Mouse (Mus musculus) frontal cortex, postnatal 10 days (tissue): ENCODE results near the gene Mylk.

Experiments
- DNase-seq, 2 experiments: peaks; one replicate each; pipeline ENCODE4 v3.0.0; 2022; ENCODE audit warnings: low spot score in 2 of 2, mixed read lengths in 1 of 2

The Mylk gene

DNA sequence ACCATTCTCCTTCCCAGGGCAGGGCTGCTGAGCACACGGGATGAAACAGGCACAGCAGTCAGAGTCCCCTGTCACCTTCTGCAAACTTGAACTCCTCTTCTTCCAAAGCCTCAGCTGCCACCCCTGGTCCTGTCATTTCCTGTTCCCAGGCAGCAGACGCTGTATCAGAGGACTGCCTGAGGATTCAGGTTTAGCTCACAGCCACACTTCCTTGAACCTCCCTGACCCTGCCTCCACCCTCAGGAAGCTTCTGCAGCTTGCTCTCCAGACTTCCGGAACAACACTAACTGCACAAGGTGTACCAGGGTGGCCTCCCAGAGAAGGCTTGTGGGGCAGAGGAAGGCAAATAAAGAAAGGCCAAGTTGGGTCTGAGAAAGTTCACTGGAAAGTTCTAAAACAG, 102.6 kb downstream of the Mylk start:
- DNase-seq: no peak

DNA sequence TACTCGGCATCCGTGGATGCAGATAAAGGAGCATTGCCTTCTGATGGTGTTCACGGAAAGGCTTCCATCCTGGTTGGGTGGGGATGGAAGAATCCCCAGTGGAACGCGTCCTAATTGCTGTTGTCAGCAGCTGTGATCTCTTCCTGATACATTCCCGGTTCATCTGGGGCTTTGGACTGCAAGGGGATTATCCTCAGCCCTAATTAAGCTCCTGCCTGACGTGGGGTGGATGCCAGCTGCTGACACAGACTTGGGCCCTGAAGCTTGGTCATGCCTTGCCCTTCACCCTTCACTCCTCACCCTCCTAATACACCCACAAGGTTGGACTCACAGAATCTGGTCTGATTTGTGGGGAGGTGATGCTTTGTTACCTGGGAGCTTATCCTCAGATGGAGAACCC, 109.1 kb downstream of the Mylk start:
- DNase-seq: no peak

DNA sequence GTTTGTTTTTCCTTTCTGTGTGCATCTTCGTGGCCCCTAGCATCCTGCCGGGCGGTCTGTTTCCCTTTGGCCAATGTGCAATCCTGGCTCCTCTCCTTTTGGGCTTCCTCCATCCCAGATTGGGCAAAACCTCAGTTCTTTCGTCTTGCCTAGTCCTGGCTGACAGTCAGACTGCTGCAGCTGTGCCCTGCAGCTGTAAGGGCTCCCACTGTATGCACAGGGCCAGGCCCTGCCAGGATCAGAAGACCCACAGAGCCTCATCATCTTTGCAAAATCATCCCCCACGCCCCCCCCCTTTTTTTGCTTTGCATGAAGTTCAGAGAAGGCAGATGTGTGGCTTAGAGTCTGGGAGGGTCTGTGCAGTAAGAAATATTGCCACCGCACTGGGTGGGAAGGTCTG, 110.1 kb downstream of the Mylk start:
- DNase-seq: no peak

DNA sequence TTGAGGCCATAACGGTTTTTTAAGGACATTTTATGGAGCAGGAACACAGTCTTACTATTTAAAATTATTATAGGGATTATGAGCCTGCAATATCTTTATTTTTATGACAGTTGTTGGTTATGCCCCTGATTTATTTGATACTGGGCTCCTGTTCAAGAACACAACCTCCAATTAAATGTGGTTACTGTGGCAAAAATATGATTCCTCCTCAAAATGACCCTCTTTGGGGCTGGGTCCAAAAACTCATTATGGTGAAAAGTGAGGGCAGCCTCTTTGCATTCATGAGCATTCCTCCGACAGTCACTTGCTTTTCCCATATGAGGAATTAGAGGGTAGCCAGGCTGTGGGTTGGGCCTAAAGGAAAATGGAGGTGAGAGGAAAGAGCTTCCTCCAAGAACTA, 110.7 kb downstream of the Mylk start:
- DNase-seq: no peak

DNA sequence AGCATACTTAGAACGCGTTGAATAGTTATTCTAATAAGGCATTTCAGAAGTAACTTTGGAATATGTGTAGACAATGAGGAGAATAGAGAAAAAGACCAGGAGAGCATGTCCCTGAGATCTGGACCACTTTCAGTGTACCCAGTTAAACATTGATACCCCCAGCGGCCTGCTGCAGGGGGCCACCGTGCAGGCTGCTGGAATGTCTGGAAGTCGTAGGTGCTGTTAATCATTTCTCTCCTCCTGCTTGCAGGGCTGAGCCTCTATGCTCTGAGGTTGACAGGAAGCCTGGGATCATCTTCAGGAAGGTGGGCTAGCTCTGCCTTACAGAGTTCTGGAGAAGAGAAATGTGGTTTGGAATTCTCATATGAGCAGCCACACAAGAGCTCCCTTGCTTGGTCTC, 112.6 kb downstream of the Mylk start:
- DNase-seq: no peak

DNA sequence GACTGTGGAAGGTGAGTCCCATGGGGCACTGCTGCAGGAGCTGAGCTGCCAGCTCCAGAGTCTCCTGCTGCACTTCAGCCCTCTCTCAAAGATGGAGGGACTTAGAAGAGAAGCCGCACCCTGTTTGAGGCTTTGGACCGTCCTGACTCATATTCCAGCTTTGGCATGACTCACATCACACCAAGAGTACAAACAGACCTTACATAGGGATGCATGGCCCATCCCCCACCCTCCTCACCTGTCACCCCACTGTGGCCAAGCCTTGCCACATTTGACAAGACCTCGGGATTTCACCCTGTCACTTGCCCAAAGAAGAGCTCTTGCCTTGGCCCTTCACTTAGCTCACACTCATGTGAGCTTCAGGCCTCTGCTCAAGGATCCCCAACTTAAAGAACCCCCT, 115.8 kb downstream of the Mylk start:
- DNase-seq: no peak

DNA sequence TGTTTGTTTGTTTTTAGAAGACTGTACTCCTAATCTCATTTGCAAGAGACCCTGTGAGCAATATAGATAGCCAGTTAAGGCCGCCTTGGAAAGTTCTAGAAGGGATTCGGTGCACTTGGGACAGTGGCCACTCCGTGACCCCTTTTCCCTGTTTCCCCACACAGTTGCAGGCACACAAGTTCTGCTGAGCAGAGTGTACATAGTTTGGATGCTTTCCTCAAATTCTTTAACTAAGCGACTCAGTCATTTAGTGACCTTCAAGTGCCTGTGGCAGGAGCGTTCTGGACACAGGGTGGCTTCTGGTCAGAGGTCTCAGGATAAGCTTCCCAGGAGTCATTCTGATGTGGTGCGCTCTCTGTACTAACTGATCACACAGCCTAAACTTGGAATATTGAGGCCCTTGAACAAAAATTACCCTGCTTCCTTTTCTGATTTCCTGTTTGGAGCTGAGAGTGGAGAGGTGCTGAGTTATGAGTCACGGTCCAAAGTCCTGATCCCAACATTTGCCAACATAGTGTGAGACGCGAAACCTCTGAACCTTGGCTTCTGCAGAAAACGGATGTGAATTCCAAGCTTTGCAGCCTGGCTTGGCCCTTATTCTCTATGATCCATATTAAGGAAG, 116.8 kb downstream of the Mylk start:
- no peak for DNase-seq

DNA sequence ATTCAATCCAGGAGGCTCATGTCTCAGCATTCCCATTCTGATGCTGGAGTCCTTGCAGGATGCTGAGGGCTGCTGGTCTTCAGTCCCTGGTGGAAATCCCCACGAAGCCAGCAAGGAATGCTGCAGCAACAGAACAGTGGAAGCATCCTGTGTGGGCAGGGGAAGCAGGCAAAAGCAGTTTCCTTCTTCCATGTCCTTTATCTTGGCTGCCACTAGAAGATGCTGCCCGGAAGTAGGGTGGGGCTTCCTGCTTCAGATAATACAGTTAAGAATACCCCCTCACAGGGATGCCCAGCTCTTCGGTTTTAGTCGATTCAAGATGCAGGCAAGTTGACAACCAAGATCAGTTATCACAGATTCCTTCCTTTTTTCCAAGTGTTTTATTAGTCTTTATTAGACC, 120.4 kb downstream of the Mylk start:
- DNase-seq: no peak

DNA sequence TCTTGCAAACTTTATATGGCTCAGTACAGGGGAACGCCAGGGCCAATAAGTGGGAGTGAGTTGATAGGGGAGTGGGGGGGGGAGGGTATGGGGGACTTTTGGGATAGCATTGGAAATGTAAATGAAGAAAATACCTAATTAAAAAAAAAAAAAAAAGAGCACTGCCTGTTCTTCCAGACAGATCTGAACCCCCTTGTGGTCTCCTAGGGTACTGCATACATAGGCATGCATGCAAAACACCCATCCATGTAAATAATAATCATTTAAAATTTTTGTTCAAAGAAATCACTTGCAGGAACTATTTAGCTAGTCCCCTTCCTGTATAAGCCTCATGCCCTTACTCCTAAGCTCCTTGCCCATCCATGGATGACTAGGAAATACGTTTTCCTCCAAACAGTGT, 122.2 kb downstream of the Mylk start:
- DNase-seq: no peak

DNA sequence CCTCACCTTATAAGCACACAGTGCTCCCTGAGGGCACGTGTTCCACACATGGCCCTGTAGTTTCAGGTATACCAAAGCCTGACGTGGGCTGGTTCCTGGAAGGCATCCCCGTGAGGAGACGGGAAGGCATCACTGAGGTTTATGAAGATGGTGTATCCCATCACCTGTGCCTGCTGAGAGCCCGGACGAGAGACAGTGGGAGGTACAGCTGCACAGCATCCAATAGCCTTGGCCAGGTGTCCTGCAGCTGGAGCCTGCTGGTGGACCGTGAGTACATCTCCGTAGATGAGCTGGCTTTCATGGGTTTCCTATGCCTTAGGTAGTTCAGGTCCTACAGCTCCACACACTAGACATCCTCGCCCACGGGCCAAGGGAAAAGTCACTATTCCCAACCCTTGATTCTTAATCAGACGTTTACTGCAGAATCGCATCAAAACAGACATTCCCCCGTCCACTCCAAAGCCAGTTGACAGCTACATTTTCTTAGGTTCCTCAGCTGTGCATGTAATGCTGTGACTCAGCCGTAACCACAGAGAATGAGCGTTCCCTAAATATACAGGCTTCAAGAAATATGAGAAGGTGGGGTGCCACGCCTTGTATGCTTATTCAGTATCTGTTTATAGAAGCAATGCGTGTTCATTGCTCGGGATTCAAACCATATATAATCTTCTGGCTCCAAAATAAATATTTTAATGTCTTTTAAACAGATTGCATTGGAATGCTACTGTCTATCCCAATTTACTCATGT, 135.2 kb downstream of the Mylk start:
- no peak for DNase-seq

DNA sequence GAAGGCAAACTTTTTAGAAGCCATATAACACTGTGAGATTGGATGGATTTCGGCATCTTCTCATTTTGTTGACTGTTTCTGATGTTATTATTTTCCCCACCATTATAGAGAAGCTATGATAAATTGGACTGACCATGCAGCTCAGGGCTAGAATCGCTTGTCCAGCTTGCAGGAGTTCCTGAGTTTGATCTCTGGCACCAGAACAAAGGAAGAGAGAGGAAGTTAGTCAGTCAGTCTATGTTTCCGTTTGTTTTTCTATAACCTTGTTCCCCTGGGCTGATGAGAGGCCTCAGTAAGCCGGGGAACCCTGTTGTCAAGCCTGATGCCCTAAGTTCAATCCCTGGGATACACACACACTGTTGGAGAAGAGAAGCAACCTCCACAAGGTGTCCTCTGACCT, 135.8 kb downstream of the Mylk start:
- DNase-seq: no peak

DNA sequence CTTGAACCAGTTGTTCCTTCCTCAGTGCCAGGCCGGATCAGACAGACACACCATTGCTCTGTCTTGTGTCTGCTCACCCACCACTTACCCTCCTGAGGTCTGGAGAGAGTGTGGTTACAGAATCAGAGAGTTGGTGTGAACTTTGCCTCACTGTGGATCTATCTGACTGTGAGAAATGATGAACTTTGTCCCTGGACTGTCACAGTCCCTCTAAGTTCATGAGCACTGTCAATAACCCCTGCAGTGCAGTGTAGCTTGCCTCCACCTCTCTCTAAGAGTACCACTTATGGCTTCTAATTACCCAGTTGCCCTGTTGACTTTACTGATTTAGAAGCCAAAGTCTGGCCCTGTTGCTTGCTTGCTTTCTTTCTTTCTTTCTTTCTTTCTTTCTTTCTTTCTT, 142.0 kb downstream of the Mylk start:
- no peak for DNase-seq

DNA sequence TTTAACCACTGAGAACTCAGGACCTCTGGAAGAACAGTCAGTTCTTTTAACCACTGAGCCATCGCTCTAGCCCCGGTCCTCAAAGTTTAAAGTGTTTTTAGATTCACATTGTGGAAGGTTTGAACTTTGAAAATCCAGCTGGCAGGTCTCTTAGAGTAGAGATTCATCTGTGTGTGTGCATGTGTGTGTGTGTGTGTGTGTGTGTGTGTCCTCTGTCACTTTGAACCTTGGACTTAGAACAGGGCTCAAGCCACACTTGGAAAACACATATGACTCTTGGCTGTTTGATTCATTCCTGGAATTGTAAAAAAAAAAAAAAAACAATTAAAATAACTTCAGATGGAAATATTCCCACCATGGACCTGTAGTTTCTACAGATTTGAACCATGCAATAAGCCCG, 149.0 kb downstream of the Mylk start:
- no peak for DNase-seq

DNA sequence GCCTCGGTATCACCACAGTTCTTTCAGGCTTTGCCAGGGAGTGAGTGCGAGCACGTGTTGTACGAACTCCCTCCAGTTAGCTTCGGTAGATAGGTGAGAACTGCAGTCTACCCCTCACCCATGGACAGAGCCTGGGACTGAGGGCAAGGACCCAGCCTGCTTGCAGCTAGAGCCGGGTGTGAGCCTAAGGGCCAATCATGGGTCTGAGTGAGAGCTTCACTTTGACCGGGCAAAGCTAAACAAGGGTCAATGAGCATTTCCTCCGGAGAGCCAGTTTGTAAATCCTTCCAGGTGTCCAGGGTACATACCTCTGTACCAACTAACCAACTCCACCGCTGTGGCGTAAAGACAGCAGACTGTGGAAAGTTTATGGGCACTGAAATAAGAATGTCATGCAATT, 150.9 kb downstream of the Mylk start:
- no peak for DNase-seq

DNA sequence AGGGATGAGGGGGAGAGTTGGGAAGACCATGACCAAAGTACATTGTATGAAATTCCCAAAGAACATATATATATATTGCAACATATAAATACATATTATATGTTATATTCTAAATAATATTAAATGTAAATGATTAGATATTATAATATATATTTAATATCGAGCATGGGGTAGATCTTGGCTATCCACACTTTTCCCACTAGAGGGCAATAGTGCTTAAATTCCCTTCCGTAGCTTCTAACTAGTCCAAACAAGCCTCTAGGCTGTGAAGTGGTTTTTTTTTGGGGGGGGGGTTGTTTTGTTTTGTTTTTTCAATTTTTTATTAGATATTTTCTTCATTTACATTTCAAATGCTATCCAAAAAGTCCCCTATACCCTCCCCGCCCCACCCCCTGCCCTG, 152.0 kb downstream of the Mylk start:
- DNase-seq: no peak

DNA sequence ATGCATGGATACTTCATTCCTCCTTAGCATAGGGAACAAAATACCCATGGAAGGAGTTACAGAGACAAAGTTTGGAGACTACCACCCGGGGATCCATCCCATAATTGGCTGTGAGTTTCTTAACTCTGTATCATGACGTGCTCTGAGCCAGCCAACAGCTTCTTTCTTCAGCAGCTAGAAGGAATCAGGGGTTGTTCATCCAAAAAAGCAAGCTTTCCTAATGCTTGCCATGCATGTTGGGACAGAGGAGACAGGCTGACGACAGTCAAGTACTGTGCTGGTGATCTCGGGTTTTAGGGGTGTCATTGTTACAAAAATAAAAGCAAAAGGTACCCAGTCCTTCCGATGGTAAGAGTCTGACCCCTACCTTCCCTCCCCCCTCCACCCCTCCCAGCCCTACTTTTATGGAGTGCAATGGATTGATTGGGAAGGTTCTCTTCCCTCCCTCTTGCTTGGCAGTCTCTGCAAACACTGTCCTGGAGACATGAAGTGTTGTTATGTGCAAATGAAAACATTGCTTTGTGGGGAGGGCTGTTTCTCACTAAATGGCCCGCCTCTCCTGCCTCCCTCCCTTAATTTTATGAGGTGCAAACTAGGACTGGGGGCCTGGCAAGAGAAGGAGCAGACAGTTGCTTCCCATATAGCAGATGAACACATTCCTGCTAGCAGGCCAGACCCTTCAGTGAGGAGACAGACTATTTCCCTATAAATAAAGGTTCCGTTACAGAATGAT, 153.2 kb downstream of the Mylk start:
- DNase-seq: no peak

DNA sequence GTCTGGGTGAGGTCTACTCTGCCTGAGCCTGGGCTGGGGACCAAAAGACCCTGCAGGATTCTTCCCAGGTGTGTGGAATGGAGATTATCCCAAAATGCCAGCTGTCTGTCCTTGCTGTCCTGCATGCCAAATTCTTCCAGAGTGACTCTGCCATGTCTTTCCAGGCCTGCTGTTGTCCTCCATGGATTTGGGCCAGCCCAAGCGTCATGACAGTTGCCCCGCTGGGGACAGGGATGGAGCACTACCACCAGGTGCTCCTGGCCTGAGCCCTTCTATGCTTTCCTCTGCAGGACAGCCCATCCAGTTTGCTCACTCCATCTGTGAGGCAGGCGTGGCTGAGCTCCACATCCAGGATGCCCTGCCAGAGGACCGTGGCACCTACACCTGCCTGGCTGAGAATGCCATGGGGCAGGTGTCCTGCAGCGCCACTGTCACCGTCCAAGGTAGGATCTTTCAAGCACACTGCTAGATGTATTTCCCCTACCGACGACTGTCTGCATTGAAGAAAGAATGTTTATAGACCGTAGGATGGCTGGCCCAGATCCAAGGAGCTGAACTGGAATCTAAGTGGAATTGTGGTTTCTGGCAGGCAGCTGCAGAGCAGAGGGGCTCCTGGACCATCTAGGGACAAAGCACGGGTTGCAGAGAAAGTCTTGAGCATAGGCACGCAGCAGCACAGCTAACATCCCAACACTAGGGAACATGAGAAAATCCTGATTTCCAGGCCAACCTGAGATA, 154.2 kb downstream of the Mylk start:
- DNase-seq: no peak

DNA sequence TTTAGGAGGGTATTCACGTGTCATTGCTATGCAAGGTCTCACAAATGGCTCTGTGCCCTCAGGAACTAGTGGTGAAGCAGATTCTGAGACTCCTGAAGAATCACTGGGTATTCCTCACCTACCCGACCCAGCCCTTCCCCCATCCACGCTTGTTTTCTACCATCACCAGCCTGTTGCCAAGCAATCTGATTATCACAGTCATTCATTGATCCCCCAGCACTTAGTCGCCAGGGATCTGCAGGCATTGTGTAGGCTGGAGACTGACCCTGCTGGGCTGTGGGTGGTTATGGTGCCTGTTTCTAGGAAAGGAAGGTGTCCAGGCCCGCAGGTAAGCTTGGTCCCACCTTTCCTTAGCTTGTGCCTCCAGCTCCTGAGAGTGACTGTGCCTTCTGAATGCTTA, 155.0 kb downstream of the Mylk start:
- DNase-seq: no peak

DNA sequence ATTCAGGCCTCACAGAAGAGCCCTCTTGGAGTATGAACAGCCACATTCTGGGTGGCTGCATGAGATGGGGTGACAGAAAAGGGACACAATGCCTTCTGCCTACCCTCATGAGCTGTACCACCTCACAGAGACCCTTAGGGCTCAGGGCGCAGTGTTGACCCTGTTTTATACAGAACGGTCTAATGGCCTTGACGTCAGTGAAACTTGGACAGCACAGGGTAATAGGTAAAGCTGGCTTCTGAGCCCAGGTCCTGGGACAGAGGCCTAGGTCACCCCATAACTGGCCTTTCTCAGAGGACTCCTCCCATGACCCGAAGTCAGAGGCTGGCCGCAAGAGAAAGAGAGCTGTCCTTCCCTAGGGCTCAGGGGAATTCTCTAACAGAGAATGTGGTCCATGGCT, 155.5 kb downstream of the Mylk start:
- DNase-seq: no peak

DNA sequence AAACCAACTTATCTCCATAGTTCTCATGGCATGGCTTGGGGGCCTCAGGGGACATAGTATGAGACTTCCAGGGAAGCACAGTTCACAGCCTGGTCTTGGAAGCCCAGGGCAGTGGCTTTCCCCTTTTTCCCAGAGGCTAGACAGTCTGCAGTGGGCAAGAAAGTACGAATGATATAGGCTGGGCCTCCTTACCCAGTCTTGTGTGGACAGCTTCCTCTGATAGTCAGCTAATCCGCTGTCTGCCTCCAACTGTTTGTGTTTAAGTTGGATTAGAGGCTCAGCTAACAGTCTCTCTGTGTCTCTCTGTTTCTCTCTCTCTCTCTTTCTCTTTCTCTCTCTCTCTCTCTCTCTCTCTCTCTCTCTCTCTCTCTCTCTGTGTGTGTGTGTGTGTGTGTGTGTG, 156.0 kb downstream of the Mylk start:
- no peak for DNase-seq

DNA sequence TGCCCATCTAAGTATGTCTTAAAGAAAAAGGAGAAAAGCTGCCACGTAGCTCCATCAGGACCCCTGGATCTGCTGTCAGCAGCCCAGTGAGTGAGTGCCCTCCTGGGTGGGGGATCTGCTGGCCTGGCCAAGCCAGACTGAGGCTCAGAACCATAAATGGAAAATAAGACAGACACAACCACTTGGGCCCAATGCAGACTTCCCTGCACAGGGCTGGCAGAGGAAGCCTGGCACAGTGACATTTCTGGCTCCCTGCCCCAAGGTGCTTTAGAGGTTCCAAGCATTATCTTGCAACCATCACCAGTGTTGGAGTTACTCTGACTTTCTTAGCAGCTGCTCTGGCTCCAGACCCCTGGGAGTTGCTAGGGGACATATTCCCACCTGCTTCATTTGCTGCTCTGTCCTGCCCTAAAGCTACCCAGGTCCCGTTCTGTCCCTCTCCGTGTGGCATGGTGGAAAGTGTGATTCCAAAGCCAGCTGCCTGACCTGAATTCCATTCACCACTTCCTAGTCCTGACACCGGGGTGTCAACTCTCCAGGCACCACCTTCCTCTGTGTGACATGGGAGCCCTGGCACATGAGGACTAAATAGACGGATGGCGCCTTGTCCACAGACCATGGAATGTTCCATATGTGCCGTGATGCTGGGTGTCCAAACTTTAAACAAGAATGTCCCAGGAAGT, 156.7 kb downstream of the Mylk start:
- DNase-seq: no peak

DNA sequence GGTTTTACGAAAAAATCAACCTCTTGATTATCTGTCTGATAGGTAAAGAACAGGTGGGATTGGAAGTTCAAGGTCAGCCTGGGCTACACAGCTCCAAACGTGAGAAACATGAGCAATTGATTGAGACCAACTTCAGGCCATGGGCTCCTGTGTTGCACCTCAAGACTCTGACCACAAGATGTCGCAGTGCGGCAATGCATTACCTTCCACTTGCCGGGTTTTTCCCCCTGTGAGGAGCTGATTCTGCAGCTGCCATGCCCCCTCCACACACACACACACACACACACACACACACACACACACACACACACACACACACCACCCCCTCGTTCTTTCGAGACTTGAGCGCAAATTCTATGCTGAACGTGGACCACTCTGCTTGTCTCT, 157.3 kb downstream of the Mylk start:
- peak; percentile 26 to 71 for DNase-seq
